Mouse (Mus musculus) heart, postnatal 36 days (tissue): ENCODE results near the gene Ceacam9. TPM values are rescaled to one million over a fixed set of nuclear protein-coding genes. Genes with fewer than 3 reads are reported as not detected.
"Not testable (repeated sequence)": the region's sequence is repeated elsewhere in the genome, so short reads cannot be mapped to it uniquely, and the experiment has no call there.

ENCODE experiments used
- DNase-seq, 2 experiments: peaks; one replicate each; pipeline ENCODE4 v3.0.0; 2021 to 2022
- intact Hi-C: fragments of 180-260 bp; cut with DNase I; formaldehyde crosslinking; loops from one replicate; pipeline ENCODE4 v1.15.1; 2025
- total RNA-seq, 2 experiments: library from RNA; stranded (reverse); gene quantifications; 2 replicates each; pipeline ENCODE4 v1.2.3; 2021

Gene Ceacam9
- total RNA-seq, result not detected

DNA sequence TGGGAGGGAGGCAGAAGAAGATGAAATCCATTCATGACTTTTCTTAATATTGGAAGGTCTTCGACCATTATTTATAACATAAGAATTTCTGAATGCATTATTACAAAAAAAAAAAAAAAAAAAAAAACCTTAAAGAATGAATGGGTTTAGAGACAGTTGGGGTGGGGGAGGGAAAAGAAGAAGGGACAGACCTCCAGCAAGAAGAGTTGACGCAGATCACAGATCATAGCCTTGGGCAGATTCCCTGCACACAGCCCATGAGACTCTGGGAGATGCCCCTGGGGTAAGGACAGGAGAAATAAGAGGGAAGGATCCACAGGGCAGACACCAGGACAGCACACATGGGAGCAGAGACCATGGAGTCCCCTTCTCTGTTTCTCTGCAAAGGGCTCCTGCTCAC lies at the start of gene Ceacam9:
Ceacam9 (plus strand) TSS at position 301 of the 400 bp plus-strand sequence.
- DNase-seq, result no peak
- intact Hi-C loops, result no loop called here

DNA sequence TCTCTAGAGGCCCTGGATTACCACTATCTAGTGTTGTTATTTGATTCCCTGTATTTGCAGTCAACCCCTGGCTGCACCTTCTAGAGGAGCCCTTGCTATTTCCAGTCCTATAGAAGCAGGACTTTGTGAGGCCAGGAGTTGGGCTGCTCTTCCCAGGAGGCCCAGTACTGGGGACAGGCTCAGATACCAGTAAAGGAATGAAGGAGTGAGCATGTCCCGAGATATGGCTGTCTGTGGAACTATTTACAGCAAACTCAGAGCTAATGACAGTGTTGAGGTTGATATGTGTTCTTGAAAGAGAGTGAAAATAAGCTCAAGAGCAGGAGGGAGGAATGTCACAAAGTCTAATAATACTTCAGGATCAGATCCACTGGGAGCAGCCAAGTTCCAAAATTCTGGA lies 47.9 kb upstream of the Ceacam9 start:
- DNase-seq, result no peak
- intact Hi-C loops, result loop anchor here (1.0 kb wide), 1 partner anchor 49 kb away; no protein-coding TSS in a partner anchor

DNA sequence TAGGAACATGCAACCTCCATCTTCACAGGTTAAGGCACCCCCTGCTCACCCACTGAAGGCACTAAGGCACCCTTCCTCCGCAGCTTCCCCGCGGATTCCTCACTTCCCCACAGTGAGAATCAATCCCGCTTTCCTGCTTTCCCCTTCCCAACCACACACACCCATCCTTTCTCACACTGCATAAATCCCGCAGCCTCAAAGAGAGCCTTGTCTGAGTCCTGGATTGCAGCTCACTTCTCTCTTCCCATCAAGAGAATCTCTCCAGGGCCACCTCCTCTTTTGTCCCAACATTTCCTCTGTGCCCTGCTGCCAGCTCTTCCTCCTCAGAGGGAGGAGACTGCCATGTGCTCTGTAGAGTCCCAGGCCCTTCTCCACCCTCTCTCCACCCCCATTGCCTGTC lies 47.0 kb upstream of the Ceacam9 start:
- intact Hi-C loops, result loop anchor here (1.0 kb wide), 1 partner anchor 49 kb away; no protein-coding TSS in a partner anchor
- not testable (repeated sequence) for DNase-seq

DNA sequence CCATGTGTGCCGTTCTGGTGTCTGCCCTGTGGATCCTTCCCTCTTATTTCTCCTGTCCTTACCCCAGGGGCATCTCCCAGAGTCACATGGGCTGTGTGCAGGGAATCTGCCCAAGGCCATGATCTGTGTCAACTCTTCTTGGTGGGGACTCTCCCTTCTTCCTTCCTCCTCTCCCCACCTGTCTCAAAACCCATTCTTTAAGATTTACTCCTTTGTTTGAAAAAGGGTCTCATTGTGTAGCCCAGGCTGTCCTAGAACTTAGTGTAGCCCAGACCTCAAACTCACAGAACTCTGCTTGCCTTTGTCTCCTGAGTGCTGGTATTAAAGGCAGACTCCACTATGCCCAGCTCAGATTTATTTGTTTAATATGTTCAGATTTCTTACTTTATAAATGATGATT lies 46.1 kb upstream of the Ceacam9 start, which contains the start of gene Ceacam15:
Ceacam15 (minus strand) TSS at position 101 of the 400 bp plus-strand sequence.
- DNase-seq, result no peak
- intact Hi-C loops, result no loop called here

DNA sequence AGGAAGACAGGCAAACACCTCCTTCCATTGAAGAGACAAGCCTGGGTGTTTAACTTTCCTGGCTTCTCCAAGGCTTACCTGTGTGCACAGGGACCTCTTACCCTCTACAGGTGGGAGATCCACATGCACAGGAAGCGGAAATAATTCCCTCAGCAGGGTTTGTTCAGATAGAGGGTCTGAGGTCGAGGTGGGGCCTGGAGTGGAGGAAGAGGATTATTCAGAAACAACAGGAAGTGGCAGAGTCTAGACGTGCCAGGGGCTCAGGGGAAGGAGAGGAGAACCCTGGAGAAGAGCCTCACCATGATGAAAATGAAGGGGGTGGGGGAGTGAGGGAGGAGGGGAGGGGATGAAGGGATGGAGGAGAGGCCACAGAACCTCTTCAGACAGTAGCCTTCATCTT lies 41.5 kb upstream of the Ceacam9 start:
- not testable (repeated sequence) for DNase-seq
- intact Hi-C loops, result loop anchor here (2.0 kb wide), 1 partner anchor 37 kb away; no protein-coding TSS in a partner anchor

DNA sequence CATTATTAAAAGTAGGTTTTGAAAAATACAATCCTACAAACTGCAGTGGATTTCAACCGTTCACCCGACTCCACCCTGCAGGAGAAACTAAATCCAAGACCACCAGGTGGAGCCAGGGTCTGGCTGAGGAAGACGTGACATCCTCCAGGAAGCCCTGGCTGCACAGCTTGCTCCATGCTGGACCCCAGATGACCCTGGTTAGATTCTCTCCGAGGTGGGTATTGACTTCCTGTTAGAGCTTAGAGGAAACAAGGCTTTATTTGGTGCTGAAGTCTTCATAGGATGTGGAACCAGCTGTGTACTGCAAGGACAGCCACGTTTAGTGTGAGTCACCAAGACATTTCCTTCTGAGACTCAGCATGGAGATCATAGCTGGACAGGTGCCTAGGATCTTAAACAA lies 32.5 kb upstream of the Ceacam9 start:
- DNase-seq, result no peak

DNA sequence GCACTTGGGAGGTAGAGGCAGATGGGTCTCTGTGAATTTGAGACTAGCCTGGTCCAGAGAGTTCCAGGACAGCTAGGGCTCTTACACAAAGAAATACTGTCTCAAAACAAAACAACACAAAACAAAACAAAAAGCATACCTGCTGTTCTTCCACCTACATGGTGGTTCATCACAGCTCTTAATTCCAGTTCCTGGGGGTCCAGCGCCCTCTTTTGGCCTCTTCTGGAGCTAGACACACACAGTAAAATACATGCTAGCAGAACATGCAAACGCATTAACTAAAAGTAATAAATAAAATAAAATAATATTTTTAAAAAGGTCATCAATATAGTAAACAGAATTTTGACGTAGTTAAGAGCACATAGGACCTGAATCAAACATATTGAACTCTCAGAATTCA lies 26.7 kb upstream of the Ceacam9 start:
- intact Hi-C loops, result loop anchor here (1.0 kb wide), 1 partner anchor 67 kb away; no protein-coding TSS in a partner anchor
- peak; percentile 32 to 53 for DNase-seq

More for the DNA sequence above, 32.5 kb upstream of the Ceacam9 start:
- intact Hi-C loops, result no loop called here

DNA sequence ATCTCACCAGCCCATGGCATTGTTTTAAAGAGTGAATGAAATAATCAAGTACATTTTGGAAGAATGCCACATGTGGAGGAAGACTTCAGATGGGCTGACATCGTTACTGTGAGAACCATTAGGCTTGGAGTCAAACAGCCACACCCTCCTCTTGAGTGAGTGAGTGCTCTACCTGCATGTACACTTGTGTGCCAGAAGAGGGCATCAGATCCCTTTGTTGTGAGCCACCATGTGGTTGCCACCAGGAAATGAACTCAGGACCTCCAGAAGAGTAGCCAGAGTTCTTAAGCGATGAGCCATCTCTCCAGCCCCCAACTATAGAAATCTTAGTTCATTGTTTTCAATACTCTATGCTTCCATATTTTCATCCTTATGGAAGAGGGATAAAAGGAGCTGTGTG lies 22.7 kb upstream of the Ceacam9 start:
- intact Hi-C loops, result loop anchor here (2.0 kb wide), 1 partner anchor 30 kb away; no protein-coding TSS in a partner anchor
- no peak for DNase-seq

GRCm38 (mm10) chr7:16700583-16700982 lies 21.1 kb upstream of the Ceacam9 start:
- no peak for DNase-seq
- intact Hi-C loops, result no loop called here

DNA sequence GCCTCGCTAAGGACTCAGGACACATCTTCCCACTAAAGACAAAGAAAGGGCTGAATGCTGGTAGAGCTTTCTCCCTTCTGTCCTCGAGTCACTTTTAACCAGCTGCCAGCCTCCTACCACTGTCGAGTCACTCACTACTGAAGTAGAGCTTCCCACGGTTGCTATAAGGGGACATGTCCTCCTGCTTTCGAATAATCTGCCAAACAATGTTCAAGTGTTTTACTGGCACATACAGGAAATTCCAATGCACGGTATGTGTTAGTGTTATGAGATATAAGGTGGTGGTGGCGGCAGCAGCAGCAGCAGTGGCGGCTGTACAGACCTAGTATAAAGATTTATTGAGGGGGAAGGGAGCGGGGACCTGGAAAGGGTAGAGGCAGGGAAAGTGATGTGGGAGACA lies 15.3 kb upstream of the Ceacam9 start:
- no peak for DNase-seq
- intact Hi-C loops, result no loop called here

DNA sequence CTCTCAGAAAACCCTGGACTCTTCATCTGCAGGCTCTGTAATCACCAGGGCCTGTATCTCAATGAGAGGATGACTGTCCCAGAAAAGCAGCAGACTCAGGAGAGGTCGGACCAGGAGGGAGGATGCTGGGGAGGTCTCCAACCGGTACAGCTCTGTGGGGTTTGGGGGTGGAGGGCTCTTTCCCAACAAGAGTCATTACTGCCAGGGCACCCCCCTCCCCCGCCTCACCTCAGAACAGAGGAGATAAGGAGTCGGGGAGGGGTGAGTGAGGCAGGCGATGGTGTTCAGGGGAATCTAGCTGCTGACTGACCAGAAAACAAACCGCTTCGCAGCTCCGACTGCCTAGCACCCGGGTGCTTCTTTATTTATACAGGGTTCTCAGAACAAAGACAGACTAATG lies 13.5 kb upstream of the Ceacam9 start:
- DNase-seq, result no peak
- intact Hi-C loops, result no loop called here

DNA sequence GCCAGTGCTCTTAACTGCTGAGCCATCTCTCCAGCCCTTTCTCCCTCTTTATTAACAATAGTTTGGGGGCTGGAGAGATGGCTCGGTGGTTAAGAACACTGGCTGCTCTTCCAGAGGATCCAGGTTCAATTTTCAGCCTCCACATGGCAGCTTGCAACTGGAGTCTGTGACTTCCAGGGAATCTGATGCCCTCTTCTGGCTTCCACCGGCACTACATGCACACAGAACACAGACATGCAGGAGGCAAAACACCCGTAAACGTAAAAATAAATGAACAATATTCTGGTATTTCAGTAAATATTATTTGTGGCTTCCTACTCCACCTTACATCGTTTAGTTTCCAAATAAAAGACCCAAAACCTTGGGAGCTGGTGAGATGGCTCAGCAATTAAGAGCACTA lies 11.1 kb upstream of the Ceacam9 start:
- DNase-seq, result no peak
- intact Hi-C loops, result no loop called here

DNA sequence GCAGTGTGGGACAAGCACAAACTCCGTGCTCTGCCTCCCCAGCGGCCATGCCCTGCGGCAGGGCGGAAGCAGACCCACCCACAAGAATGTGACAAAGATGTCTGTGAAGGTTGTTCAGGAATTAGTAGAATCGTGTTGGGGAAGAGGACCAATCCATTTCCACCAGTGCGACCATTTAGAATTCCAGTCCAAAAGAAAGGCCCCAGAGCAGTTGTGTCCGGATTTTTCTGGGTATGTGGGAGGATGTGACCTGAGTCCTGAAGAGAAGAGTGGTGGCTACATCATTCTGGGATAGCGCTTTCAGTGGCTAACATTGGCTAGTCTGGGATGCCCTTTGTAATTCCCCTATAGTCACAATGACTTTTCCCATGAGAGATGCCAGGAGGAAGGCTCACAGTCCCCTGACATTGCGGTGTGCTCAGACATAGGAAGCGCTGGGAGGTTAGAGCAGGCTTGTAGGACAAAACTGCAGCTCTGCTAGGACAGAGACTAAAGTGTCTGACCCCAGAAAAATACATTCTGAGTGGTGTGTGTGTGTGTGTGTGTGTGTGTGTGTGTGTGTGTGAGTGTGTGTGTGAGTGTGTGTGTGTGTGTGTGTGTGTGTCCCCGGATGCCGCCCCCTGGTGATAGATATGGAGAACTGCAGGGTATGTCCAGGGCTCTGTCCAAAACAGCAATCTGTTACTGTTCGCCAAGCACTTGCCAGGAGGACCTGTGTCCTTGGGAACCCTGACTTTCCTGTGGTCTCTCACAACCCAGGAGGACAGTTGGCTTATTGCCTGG lies 8.9 kb upstream of the Ceacam9 start:
- intact Hi-C loops, result no loop called here
- DNase-seq, result no peak

GRCm38 (mm10) chr7:16716456-16717152 lies 5.1 kb upstream of the Ceacam9 start:
- DNase-seq, result not testable (repeated sequence)
- intact Hi-C loops, result loop anchor here (2.0 kb wide), 1 partner anchor 36 kb away; no protein-coding TSS in a partner anchor

GRCm38 (mm10) chr7:16722490-16722889 lies 761 bp downstream of the Ceacam9 start:
- intact Hi-C loops, DNase-seq: not testable (repeated sequence)

- DNase-seq, result peak; percentile 82 to 83
- intact Hi-C loops, result loop anchor here (1.0 to 2.0 kb wide), 2 partner anchors 30 to 100 kb away; no protein-coding TSS in a partner anchor
Measured at GRCm38 (mm10) chr7:16728596-16729348, 7.0 kb downstream of the Ceacam9 start.

GRCm38 (mm10) chr7:16729563-16729962 lies 7.8 kb downstream of the Ceacam9 start:
- intact Hi-C loops, result loop anchor here (2.0 kb wide), 1 partner anchor 31 kb away; no protein-coding TSS in a partner anchor
- not testable (repeated sequence) for DNase-seq

GRCm38 (mm10) chr7:16730791-16731190 lies 9.1 kb downstream of the Ceacam9 start:
- intact Hi-C loops, result loop anchor here (10.0 kb wide), 1 partner anchor 446 kb away; the partner anchor contains the start of gene Ccdc9
- DNase-seq, result no peak

GRCm38 (mm10) chr7:16731893-16732422 lies 10.2 kb downstream of the Ceacam9 start:
- intact Hi-C loops, result loop anchor here (10.0 kb wide), 1 partner anchor 447 kb away; the partner anchor contains the start of gene Ccdc9
- no peak for DNase-seq

- DNase-seq, result no peak
- intact Hi-C loops, result loop anchor here (10.0 kb wide), 1 partner anchor 453 kb away; the partner anchor contains the start of gene Ccdc9
Measured at GRCm38 (mm10) chr7:16737606-16738072, 15.9 kb downstream of the Ceacam9 start.
